Mouse (Mus musculus): ENCODE results near the gene Gabbr2.

DNA sequence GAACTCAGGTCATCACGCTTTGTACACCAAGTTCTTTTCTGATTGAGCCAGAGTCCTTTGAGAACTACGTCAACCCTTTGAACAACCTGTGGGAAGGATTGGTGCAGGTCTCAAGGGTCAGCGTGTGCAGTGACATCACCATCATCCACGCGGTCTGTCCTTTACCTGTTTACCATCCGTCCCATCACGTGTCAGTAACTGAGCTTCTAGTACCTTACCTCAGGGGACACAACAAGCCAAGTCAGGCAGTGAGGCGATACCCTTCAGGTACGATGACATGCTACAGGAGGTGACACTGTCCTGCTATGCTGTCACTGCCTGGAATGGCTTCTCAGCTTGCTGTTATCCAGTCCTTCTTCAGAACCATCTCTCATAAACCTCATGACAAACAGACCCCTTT, 330.2 kb downstream of the Gabbr2 start:
- no peak for TF ChIP-seq TBP (conservative IDR thresholded peaks at IDR 0.05; ENCODE audit: low read depth, low read length)
- TF ChIP-seq EP300 (IDR thresholded peaks at IDR 0.05; ENCODE audit: low read length): no peak
- TF ChIP-seq CTCF (conservative IDR thresholded peaks at IDR 0.05 in 1 of 2, IDR thresholded peaks at IDR 0.05 in 1 of 2; ENCODE audit: low read depth in 2 of 2, low read length in 2 of 2): no peak
- TF ChIP-seq MEF2A (IDR thresholded peaks at IDR 0.05; ENCODE audit: borderline replicate concordance, low read depth, low read length): no peak
- no peak for TF ChIP-seq MYC (IDR thresholded peaks at IDR 0.05; ENCODE audit: low read depth, low read length)
